Mouse (Mus musculus) olfactory bulb, adult 2 months (tissue): ENCODE results near the gene AW011738. TPM values are rescaled to one million over a fixed set of nuclear protein-coding genes. Genes with fewer than 3 reads are reported as not detected.

ENCODE experiments used
- H3K27ac ChIP-seq: fragments of 200-500 bp; 2 replicates; pipeline ENCODE4 v1.5.1; 2012; ENCODE audit warnings: low read depth, low read length; ENCODE audit not compliant: insufficient read depth
- H3K4me1 ChIP-seq: fragments of 200-500 bp; 2 replicates; pipeline ENCODE4 v1.6.1; 2012; ENCODE audit warnings: low read length; ENCODE audit not compliant: control insufficient read depth, insufficient read depth
- H3K4me3 ChIP-seq: fragments of 200-500 bp; 2 replicates; pipeline ENCODE4 v1.5.1; 2012; ENCODE audit warnings: mild to moderate bottlenecking, low read depth, low read length, moderate library complexity; ENCODE audit not compliant: insufficient read depth
- CTCF ChIP-seq: fragments of 200-500 bp; IDR thresholded peaks from 2 replicates; pipeline ENCODE4 v1.5.1; 2012; ENCODE audit warnings: low read depth, mild to moderate bottlenecking, low read length, moderate library complexity; ENCODE audit not compliant: insufficient read depth
- POLR2A ChIP-seq: fragments of 200-500 bp; IDR thresholded peaks from 2 replicates; pipeline ENCODE4 v1.6.1; 2012; ENCODE audit warnings: mild to moderate bottlenecking, low read depth, low read length, moderate library complexity; ENCODE audit not compliant: insufficient read depth
- WGBS: fragments of 180-500 bp; shearing (Covaris S2); methylation state at CpG from one replicate; pipeline ENCODE4 v1.1.7; 2018; 5-methylcytosine and 5-hydroxymethylcytosine counted together
- polyA plus RNA-seq: library from polyadenylated mRNA; stranded (reverse); fragments of >200 nt; gene quantifications from 2 replicates; pipeline ENCODE4 v1.2.4, GENCODE M21; 2012; ENCODE audit warnings: low replicate concordance; ENCODE audit not compliant: missing spikeins, insufficient read depth, insufficient read length

AW011738 gene
- polyA plus RNA-seq, 1 experiment = not detected

GRCm38 (mm10) chr4:156197131-156197828 lies 5.8 kb upstream of the AW011738 start, which contains the start of gene Agrn:
Gene Agrn, minus strand, starts transcription at chr4:156197488.
- H3K4me1 ChIP-seq = peaks cover 24% of the 10 kb centered on the region
- no peak within 1 kb of the TSS for H3K27ac ChIP-seq
- TF ChIP-seq CTCF (no peak), POLR2A (peak; percentile 14; the same call in 1 of the 2 replicates)
- 1% methylated on average over 75 of the region's 88 CpGs for WGBS
- H3K4me3 ChIP-seq = peak within 1 kb of the TSS; percentile 94

- Histone ChIP-seq H3K4me3 (peak overlapping the region; percentile 50), H3K27ac (no peak overlapping the region), H3K4me1 (peaks cover 25% of the 10 kb centered on the region)
- WGBS = under 1% methylated on average over 26 of the region's 26 CpGs
- no peak for TF ChIP-seq CTCF
- TF ChIP-seq POLR2A = no peak
Observed at GRCm38 (mm10) chr4:156197829-156198205, 5.3 kb upstream of the AW011738 start.

GRCm38 (mm10) chr4:156200623-156201475 lies 2.3 kb upstream of the AW011738 start, which contains the start of gene Isg15:
Gene Isg15, minus strand, starts transcription at chr4:156200818.
- no peak within 1 kb of the TSS for H3K4me3 ChIP-seq
- H3K4me1 ChIP-seq = peaks cover 29% of the 10 kb centered on the region
- H3K27ac ChIP-seq = peak within 1 kb of the TSS; percentile 41; the same call in 1 of the 2 replicates
- 53% methylated on average over 10 of the region's 10 CpGs for WGBS
- TF ChIP-seq POLR2A = no peak
- TF ChIP-seq CTCF = no peak

GRCm38 (mm10) chr4:156202462-156202893 lies 626 bp upstream of the AW011738 start:
- peaks cover 19% of the 10 kb centered on the region; the same call in 1 of the 2 replicates for H3K4me1 ChIP-seq
- peak overlapping the region; percentile 79 for H3K27ac ChIP-seq
- TF ChIP-seq CTCF (no peak), POLR2A (no peak)
- 46% methylated on average over 12 of the region's 12 CpGs for WGBS
- H3K4me3 ChIP-seq = peak overlapping the region; percentile 83

DNA sequence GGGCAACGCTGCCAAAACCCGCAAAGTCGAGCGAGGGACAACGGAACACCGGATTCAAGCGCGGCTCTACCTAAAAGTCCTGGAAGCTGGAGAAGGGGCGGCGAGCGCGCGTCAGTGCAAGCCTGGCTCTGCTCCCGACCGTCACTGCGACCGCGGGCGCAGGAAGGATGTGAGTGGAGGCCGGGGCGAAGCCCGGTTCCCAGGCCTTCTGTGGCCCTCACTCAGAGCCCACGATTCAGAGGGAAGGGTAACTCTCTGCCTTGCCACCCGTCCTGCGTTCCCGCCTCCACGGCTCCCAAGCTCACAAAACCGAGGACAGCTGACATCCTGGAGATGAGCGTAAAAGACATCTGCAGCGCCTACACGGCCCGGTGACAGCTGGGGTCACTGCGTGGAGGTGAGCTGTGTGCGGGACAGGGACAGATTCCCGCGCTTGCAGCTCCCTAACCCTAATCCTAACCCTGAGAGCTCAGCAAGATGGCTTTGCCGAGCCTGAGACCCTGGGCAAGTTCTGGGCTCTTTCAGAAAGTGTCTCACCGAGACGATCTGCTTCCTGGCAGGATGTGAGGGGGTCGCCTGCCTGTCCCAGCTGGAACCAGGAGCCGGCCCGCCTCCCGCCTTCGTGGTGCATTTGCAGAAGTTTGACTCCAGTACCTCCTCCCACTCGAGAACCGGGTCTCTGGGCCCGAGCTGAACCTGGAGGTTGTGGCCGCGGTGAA lies 468 bp downstream of the AW011738 start:
- peak overlapping the region; percentile 83 for H3K4me3 ChIP-seq
- TF ChIP-seq POLR2A = no peak
- TF ChIP-seq CTCF = no peak
- peaks cover 19% of the 10 kb centered on the region; the same call in 1 of the 2 replicates for H3K4me1 ChIP-seq
- H3K27ac ChIP-seq = peak overlapping the region; percentile 65; the same call in 1 of the 2 replicates
- WGBS = under 1% methylated on average over 49 of the region's 49 CpGs

DNA sequence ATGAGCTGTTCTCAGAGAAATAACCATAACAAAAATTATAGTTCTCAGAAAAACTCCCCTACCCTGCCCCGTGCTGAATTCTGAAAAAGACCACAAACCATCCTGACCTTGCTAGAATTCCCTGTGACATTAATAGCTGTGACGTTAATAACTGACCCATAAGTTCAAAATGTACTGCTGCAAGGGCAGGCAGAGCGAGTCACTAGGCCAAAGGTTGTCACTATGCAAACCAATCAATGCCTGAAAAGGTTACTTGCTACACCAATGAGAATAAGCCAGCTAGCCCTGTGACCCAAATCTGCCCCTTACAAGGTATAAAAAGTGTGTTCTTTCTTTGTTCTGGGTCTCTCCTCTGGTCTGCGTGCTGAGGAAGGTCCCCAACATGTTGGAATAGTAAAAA lies 5.8 kb downstream of the AW011738 start:
- 93% methylated on average over 4 of the region's 4 CpGs for WGBS

DNA sequence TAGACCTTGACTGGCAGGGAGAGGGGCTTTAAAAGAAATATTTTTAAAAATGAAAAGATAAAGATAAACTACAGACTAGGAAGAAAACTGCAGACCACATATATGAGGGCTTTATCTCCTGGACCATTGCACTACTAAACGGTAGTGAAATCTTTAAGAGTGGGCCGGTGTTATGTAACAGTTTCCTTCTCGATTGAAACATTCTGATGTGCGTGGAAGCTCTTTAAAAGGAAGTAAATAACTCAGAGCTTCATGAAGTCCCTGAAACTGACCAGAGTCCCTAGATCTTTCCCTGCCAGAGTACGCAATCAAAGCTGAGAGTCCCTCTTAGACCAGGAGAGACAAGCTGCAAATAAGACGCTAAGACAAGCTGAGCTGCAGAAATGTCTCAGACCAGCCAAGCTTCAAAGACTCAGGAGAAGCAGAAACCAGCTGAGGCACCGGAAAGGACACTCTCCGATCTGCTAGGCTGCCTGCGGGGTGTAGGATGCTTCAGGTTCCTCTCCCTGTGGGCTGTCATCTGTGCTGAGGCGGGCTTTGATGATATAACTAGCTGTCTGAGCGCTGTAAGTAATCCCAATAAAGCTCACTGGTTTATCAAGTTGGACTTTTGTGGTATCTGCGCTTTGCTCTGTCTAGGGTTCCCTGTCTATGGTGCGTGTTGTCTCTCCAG lies 7.0 kb downstream of the AW011738 start:
- WGBS = 82% methylated on average over 13 of the region's 13 CpGs
- Histone ChIP-seq H3K4me1 (no peaks in the 10 kb centered on the region), H3K4me3 (no peak overlapping the region), H3K27ac (no peak overlapping the region)
- TF ChIP-seq CTCF (no peak), POLR2A (no peak)

More for the DNA sequence above, 5.8 kb downstream of the AW011738 start:
- H3K27ac ChIP-seq = no peak overlapping the region
- H3K4me3 ChIP-seq = no peak overlapping the region
- peaks cover 5% of the 10 kb centered on the region; the same call in 1 of the 2 replicates for H3K4me1 ChIP-seq
- TF ChIP-seq CTCF (no peak), POLR2A (no peak)

- Histone ChIP-seq H3K4me3 (no peak overlapping the region), H3K4me1 (no peaks in the 10 kb centered on the region), H3K27ac (no peak overlapping the region)
- 87% methylated on average over 13 of the region's 13 CpGs for WGBS
- TF ChIP-seq CTCF (no peak), POLR2A (no peak)
Observed at GRCm38 (mm10) chr4:156213134-156213533, 10.0 kb downstream of the AW011738 start.
